Mouse (Mus musculus) liver, embryonic 14.5 days (tissue): ENCODE data around the gene Rspo3. TPM values are rescaled to one million over a fixed set of nuclear protein-coding genes. Genes with fewer than 3 reads are reported as not detected.

Experiments used
- ATAC-seq: fragments of 200-750 bp; cut with Nextera tagmentation; 2 replicates; pipeline ENCODE4 v1.8.0; 2017; ENCODE audit warnings: moderate number of reproducible peaks, mild to moderate bottlenecking, moderate library complexity; ENCODE audit not compliant: insufficient read depth
- DNase-seq, 3 experiments: peaks; one replicate each; pipeline ENCODE4 v3.0.0-alpha.2; 2012 to 2013; ENCODE audit warnings: low read depth in 3 of 3, low spot score in 3 of 3
- H3K27ac ChIP-seq: fragments of 300-500 bp; sonication (generic); 2 replicates; pipeline ENCODE4 v1.5.1; 2014; ENCODE audit warnings: moderate library complexity, mild to moderate bottlenecking, control low read depth, inconsistent platforms
- H3K27me3 ChIP-seq: fragments of 300-500 bp; sonication (generic); 2 replicates; pipeline ENCODE4 v1.6.1; 2014; ENCODE audit warnings: mild to moderate bottlenecking, low read length, moderate library complexity; ENCODE audit not compliant: control insufficient read depth, insufficient read depth
- H3K36me3 ChIP-seq: fragments of 300-500 bp; sonication (generic); replicated peaks from 2 replicates; pipeline ENCODE4 v1.6.1; 2014; ENCODE audit warnings: low read depth; ENCODE audit not compliant: control insufficient read depth, insufficient read depth
- H3K4me1 ChIP-seq, 2 experiments: fragments of 200-500 bp in 1 of 2; fragments of 300-500 bp in 1 of 2; sonication (generic) in 1 of 2; replicated peaks; 2 replicates each; pipeline ENCODE4 v1.6.1; 2012 to 2014; ENCODE audit warnings: antibody characterized with exemption in 1 of 2, inconsistent platforms in 1 of 2, low read length in 1 of 2; ENCODE audit not compliant: control insufficient read depth in 2 of 2, insufficient read depth in 2 of 2
- H3K4me2 ChIP-seq: fragments of 300-500 bp; sonication (generic); 2 replicates; pipeline ENCODE4 v1.6.1; 2014; ENCODE audit warnings: low read depth, mild to moderate bottlenecking, control low read depth, moderate library complexity
- H3K4me3 ChIP-seq, 2 experiments: fragments of 200-500 bp in 1 of 2; fragments of 300-500 bp in 1 of 2; sonication (generic) in 1 of 2; 2 replicates each; pipeline ENCODE4 v1.5.1; 2012 to 2014; ENCODE audit warnings: low read depth in 2 of 2, low read length in 2 of 2, mild to moderate bottlenecking in 2 of 2, control low read depth in 1 of 2, inconsistent platforms in 1 of 2, moderate library complexity in 1 of 2; ENCODE audit not compliant: insufficient read depth in 1 of 2
- H3K9ac ChIP-seq: fragments of 300-500 bp; sonication (generic); replicated peaks from 2 replicates; pipeline ENCODE4 v1.6.1; 2014; ENCODE audit warnings: mild to moderate bottlenecking, control low read depth, moderate library complexity
- H3K9me3 ChIP-seq: fragments of 300-500 bp; sonication (generic); 2 replicates; pipeline ENCODE4 v1.6.1; 2016; ENCODE audit warnings: low read length, mixed read lengths; ENCODE audit not compliant: control insufficient read depth
- CTCF ChIP-seq: IDR thresholded peaks from 2 replicates; pipeline ENCODE4 v1.5.1; 2016; ENCODE audit warnings: antibody characterized with exemption, low read depth, control low read depth
- EP300 ChIP-seq: IDR thresholded peaks from 2 replicates; pipeline ENCODE4 v1.6.1; 2016; ENCODE audit warnings: antibody characterized with exemption, low read depth
- WGBS: fragments of 180-500 bp; shearing (Covaris S2); extraction: QIAGEN DNeasy Blood & Tissue Kit; methylation state at CpG from one replicate; pipeline ENCODE4 v1.1.7; 2014; ENCODE audit not compliant: insufficient replicate concordance; 5-methylcytosine and 5-hydroxymethylcytosine counted together
- polyA plus RNA-seq, 2 experiments: library from polyadenylated mRNA; depleted of rRNA in 1 of 2; stranded (reverse) in 1 of 2; unstranded in 1 of 2; fragments of >200 nt; fragmentation: Nextera tagmentation in 1 of 2; extraction: Ambion mirVana in 1 of 2; gene quantifications; 2 replicates each; pipeline versions ENCODE4 v1.2.1 to v1.2.3; 2012 to 2014

Rspo3 gene
- polyA plus RNA-seq, 2 experiments = 0.88 to 1.9 TPM

- H3K4me1 ChIP-seq = no peaks in the 10 kb centered on the region
- no peak for ATAC-seq
- no peaks in the 10 kb centered on the region for H3K27me3 ChIP-seq
- DNase-seq = no peak
- TF ChIP-seq EP300 = no peak
- no peak for TF ChIP-seq CTCF
- 57% methylated on average over 8 of the region's 8 CpGs for WGBS
- no peak overlapping the region for H3K4me2 ChIP-seq
- no peak overlapping the region for H3K27ac ChIP-seq
- H3K4me3 ChIP-seq = no peak overlapping the region
- no peak overlapping the region for H3K9ac ChIP-seq
- H3K9me3 ChIP-seq = no peaks in the 10 kb centered on the region
- H3K36me3 ChIP-seq = no peaks in the 10 kb centered on the region
Observed at GRCm38 (mm10) chr10:29402656-29403268, 132.9 kb downstream of the Rspo3 start.

Other genes with a start within 250 kb of the Rspo3 start
- gene Echdc1, start 222.7 kb downstream of the Rspo3 start, polyA plus RNA-seq (2012; rRNA removed) = 4.9 and 10.4 TPM in 2 replicates
- 18.3 and 21.0 TPM in 2 replicates for gene Echdc1, start 222.7 kb downstream of the Rspo3 start, polyA plus RNA-seq (2014; fragmentation: Nextera tagmentation; extraction: Ambion mirVana)
- gene Rnf146, start 173.4 kb downstream of the Rspo3 start, polyA plus RNA-seq (2012; rRNA removed) = 9.7 and 16.1 TPM in 2 replicates
- gene Rnf146, start 173.4 kb downstream of the Rspo3 start, polyA plus RNA-seq (2014; fragmentation: Nextera tagmentation; extraction: Ambion mirVana) = 11.0 and 11.4 TPM in 2 replicates